Mouse (Mus musculus) liver, embryonic 18 days (tissue): ENCODE data around the gene Vmn2r107. TPM values are rescaled to one million over a fixed set of nuclear protein-coding genes. Genes with fewer than 3 reads are reported as not detected.

Experiments
- polyA plus RNA-seq: library from polyadenylated mRNA; depleted of rRNA; stranded (reverse); fragments of >200 nt; gene quantifications from 2 replicates; pipeline ENCODE4 v1.2.3, GENCODE M21; 2012; rRNA removed

The Vmn2r107 gene
- polyA plus RNA-seq: not detected in 2 replicates

DNA sequence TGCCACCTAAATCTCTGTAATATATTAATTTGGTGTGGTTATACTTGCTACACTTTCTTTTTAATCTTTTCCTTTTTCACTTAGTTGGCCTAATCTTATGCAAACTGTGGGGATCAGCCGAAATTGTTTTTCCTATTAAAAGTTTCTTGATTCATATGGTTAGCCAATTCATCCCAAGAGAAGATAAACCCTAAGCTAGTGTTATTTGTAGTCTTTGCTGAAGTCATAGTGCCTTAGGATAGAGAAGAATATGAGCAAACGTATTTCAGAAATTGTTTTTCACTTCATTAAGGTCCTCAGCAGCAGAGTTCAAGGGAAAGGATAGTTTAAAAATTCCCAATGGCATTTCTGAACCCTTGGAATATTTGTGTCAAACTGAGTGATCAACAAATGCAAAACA is at the start of gene Vmn2r107:
Gene Vmn2r107 (plus strand): TSS at position 301 of the 400 bp plus-strand sequence.

DNA sequence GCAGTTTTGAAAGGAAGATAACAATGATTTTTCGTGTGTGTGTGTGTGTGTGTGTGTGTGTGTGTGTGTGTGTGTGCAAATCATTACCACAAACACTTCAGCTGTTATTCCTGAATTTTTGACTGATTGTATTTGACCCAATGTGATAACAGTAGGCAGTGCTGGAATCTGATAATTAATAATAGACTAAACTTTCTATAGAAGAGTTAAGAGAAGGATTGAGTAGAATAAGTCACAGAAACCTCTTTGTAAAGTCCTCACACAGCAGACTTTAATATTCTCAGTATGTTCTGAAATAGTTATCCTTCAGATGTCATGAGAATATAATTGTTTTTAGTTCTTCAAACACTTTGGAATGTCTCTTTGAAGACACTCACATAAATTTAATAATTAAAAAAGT is 68.8 kb downstream of the Vmn2r107 start, which contains the start of gene Vmn1r224:
Gene Vmn1r224 (plus strand): TSS at position 301 of the 400 bp plus-strand sequence.

Other genes with a start within 250 kb of the Vmn2r107 start
- not detected in 2 replicates for gene Fpr-rs7, start 231.0 kb upstream of the Vmn2r107 start, polyA plus RNA-seq
- gene Fpr-rs6, start 162.1 kb upstream of the Vmn2r107 start, polyA plus RNA-seq: not detected in 2 replicates
- gene Vmn2r105, start 110.2 kb upstream of the Vmn2r107 start, polyA plus RNA-seq: not detected in 2 replicates
- not detected in 2 replicates for gene Vmn2r106, start 59.7 kb upstream of the Vmn2r107 start, polyA plus RNA-seq
- gene Vmn1r224, start 68.9 kb downstream of the Vmn2r107 start, polyA plus RNA-seq: not detected in 2 replicates
- not detected in 2 replicates for gene Vmn2r108, start 136.1 kb downstream of the Vmn2r107 start, polyA plus RNA-seq
- gene Vmn1r225, start 152.9 kb downstream of the Vmn2r107 start, polyA plus RNA-seq: not detected in 2 replicates
- gene Vmn2r109, start 219.5 kb downstream of the Vmn2r107 start, polyA plus RNA-seq: not detected in 2 replicates